Mouse (Mus musculus) forebrain, postnatal 0 days (tissue): ENCODE results near the gene Tmem178. TPM values are rescaled to one million over a fixed set of nuclear protein-coding genes. Genes with fewer than 3 reads are reported as not detected.

Source experiments
- ATAC-seq: fragments of 200-750 bp; cut with Nextera tagmentation; 2 replicates; pipeline ENCODE4 v1.8.0; 2017; ENCODE audit warnings: mild to moderate bottlenecking, moderate library complexity
- DNase-seq: peaks from one replicate; pipeline ENCODE4 v3.0.0-alpha.2; 2015
- H3K27ac ChIP-seq: fragments of 300-500 bp; sonication (generic); 2 replicates; pipeline ENCODE4 v1.5.1; 2014; ENCODE audit warnings: low read depth, mild to moderate bottlenecking, antibody characterized with exemption, low read length, moderate library complexity, mixed read lengths
- H3K27me3 ChIP-seq: fragments of 300-500 bp; sonication (generic); 2 replicates; pipeline ENCODE4 v1.6.1; 2014; ENCODE audit warnings: mild to moderate bottlenecking, low read length, mixed read lengths; ENCODE audit not compliant: insufficient read depth
- H3K36me3 ChIP-seq: fragments of 300-500 bp; sonication (generic); 2 replicates; pipeline ENCODE4 v1.6.1; 2014; ENCODE audit warnings: mild to moderate bottlenecking, moderate library complexity; ENCODE audit not compliant: insufficient read depth
- H3K4me1 ChIP-seq: fragments of 300-500 bp; sonication (generic); 2 replicates; pipeline ENCODE4 v1.6.1; 2014; ENCODE audit warnings: antibody characterized with exemption; ENCODE audit not compliant: insufficient read depth
- H3K4me2 ChIP-seq: fragments of 300-500 bp; sonication (generic); 2 replicates; pipeline ENCODE4 v1.6.1; 2014; ENCODE audit warnings: low read depth, mild to moderate bottlenecking, moderate library complexity
- H3K4me3 ChIP-seq: fragments of 300-500 bp; sonication (generic); 2 replicates; pipeline ENCODE4 v1.5.1; 2014; ENCODE audit warnings: low read depth, low read length, mixed read lengths
- H3K9ac ChIP-seq: fragments of 300-500 bp; sonication (generic); 2 replicates; pipeline ENCODE4 v1.6.1; 2014; ENCODE audit warnings: mild to moderate bottlenecking
- H3K9me3 ChIP-seq: fragments of 300-500 bp; sonication (generic); 2 replicates; pipeline ENCODE4 v1.6.1; 2016; ENCODE audit warnings: low read length
- CTCF ChIP-seq: sonication (generic); IDR thresholded peaks from 2 replicates; pipeline ENCODE4 v1.5.1; 2016; ENCODE audit warnings: antibody characterized with exemption, control low read depth, low read depth
- WGBS: fragments of 180-500 bp; shearing (Covaris S2); extraction: QIAGEN DNeasy Blood & Tissue Kit; methylation state at CpG from one replicate; pipeline ENCODE4 v1.1.7; 2014; 5-methylcytosine and 5-hydroxymethylcytosine counted together
- polyA plus RNA-seq: library from polyadenylated mRNA; unstranded; fragments of >200 nt; fragmentation: Nextera tagmentation; extraction: Ambion mirVana; gene quantifications from 2 replicates; pipeline ENCODE4 v1.2.1, GENCODE M21; 2015
- total RNA-seq: library from RNA; depleted of rRNA; stranded (reverse); fragments of >200 nt; gene quantifications from 2 replicates; pipeline ENCODE4 v1.2.3, GENCODE M21; 2014

Tmem178 gene
- total and polyA plus RNA-seq, 2 experiments from 2014 or later = 33.3 to 34.0 TPM

GRCm38 (mm10) chr17:80946091-80946885 lies 1.9 kb downstream of the Tmem178 start:
- H3K27ac ChIP-seq = no peak overlapping the region
- no peak for TF ChIP-seq CTCF
- H3K36me3 ChIP-seq = no peaks in the 10 kb centered on the region
- no peaks in the 10 kb centered on the region for H3K27me3 ChIP-seq
- DNase-seq (peak; percentile 29), ATAC-seq (no peak)
- H3K4me3 ChIP-seq = peak overlapping the region; percentile 39
- 26% methylated on average over 5 of the region's 5 CpGs for WGBS
- peak overlapping the region; percentile 44 for H3K9ac ChIP-seq
- peak overlapping the region; percentile 54 for H3K4me2 ChIP-seq
- H3K9me3 ChIP-seq = no peaks in the 10 kb centered on the region
- H3K4me1 ChIP-seq = no peaks in the 10 kb centered on the region

GRCm38 (mm10) chr17:80947075-80947960 lies 2.9 kb downstream of the Tmem178 start:
- no peak overlapping the region for H3K9ac ChIP-seq
- H3K9me3 ChIP-seq = no peaks in the 10 kb centered on the region
- no peak for TF ChIP-seq CTCF
- peak overlapping the region; percentile 39 for H3K4me3 ChIP-seq
- H3K36me3 ChIP-seq = no peaks in the 10 kb centered on the region
- DNase-seq = no peak
- no peak overlapping the region for H3K27ac ChIP-seq
- no peaks in the 10 kb centered on the region for H3K4me1 ChIP-seq
- 73% methylated on average over 12 of the region's 12 CpGs for WGBS
- no peaks in the 10 kb centered on the region for H3K27me3 ChIP-seq
- peak overlapping the region; percentile 54 for H3K4me2 ChIP-seq
- ATAC-seq = no peak

- no peak for TF ChIP-seq CTCF
- ATAC-seq = no peak
- no peaks in the 10 kb centered on the region for H3K4me1 ChIP-seq
- no peaks in the 10 kb centered on the region for H3K27me3 ChIP-seq
- DNase-seq = no peak
- no peaks in the 10 kb centered on the region for H3K36me3 ChIP-seq
- H3K9me3 ChIP-seq = no peaks in the 10 kb centered on the region
- H3K4me3 ChIP-seq = no peak overlapping the region
- no peak overlapping the region for H3K4me2 ChIP-seq
- no peak overlapping the region for H3K27ac ChIP-seq
- WGBS = 60% methylated on average over 7 of the region's 7 CpGs
- no peak overlapping the region for H3K9ac ChIP-seq
Measured at GRCm38 (mm10) chr17:80949382-80949781, 5.0 kb downstream of the Tmem178 start.

GRCm38 (mm10) chr17:80949895-80950294 lies 5.5 kb downstream of the Tmem178 start:
- no peak for ATAC-seq
- Histone ChIP-seq H3K4me2 (no peak overlapping the region), H3K4me1 (no peaks in the 10 kb centered on the region), H3K27me3 (no peaks in the 10 kb centered on the region), H3K27ac (no peak overlapping the region), H3K9me3 (no peaks in the 10 kb centered on the region), H3K9ac (no peak overlapping the region), H3K4me3 (no peak overlapping the region), H3K36me3 (no peaks in the 10 kb centered on the region)
- 91% methylated on average over 10 of the region's 10 CpGs for WGBS
- no peak for TF ChIP-seq CTCF
- DNase-seq = no peak

GRCm38 (mm10) chr17:80952305-80952704 lies 7.9 kb downstream of the Tmem178 start:
- Histone ChIP-seq H3K9me3 (no peaks in the 10 kb centered on the region), H3K4me2 (no peak overlapping the region), H3K27me3 (no peaks in the 10 kb centered on the region), H3K27ac (no peak overlapping the region), H3K36me3 (no peaks in the 10 kb centered on the region), H3K4me1 (0 out of 2 replicates have a peak, but pooled peaks cover 5% of the 10 kb centered on the region), H3K9ac (no peak overlapping the region), H3K4me3 (no peak overlapping the region)
- WGBS = 22% methylated on average over 7 of the region's 7 CpGs
- ATAC-seq = peak; percentile 70; the same call in 1 of the 2 replicates
- TF ChIP-seq CTCF = no peak
- peak; percentile 48 for DNase-seq

- WGBS = 31% methylated on average over 7 of the region's 7 CpGs
- ATAC-seq = no peak
- H3K27ac ChIP-seq = no peak overlapping the region
Measured at GRCm38 (mm10) chr17:80955415-80955814, 11.0 kb downstream of the Tmem178 start.

More at GRCm38 (mm10) chr17:80955415-80955814, 11.0 kb downstream of the Tmem178 start:
- no peak for TF ChIP-seq CTCF
- H3K36me3 ChIP-seq = no peaks in the 10 kb centered on the region
- no peaks in the 10 kb centered on the region for H3K27me3 ChIP-seq
- H3K9me3 ChIP-seq = no peaks in the 10 kb centered on the region
- no peak overlapping the region for H3K9ac ChIP-seq
- no peak for DNase-seq
- 0 out of 2 replicates have a peak, but pooled peaks cover 5% of the 10 kb centered on the region for H3K4me1 ChIP-seq
- no peak overlapping the region for H3K4me3 ChIP-seq
- no peak overlapping the region for H3K4me2 ChIP-seq
